Mouse (Mus musculus) thymus, adult 2 months (tissue): Measurements from ENCODE around the gene Smg5.

Experiments used
- CTCF ChIP-seq: fragments of 200-500 bp; IDR thresholded peaks from 2 replicates; pipeline ENCODE4 v1.5.1; 2012; ENCODE audit warnings: mild to moderate bottlenecking, control low read depth, low read length, moderate library complexity, borderline replicate concordance; ENCODE audit not compliant: control insufficient read depth, poor library complexity, insufficient read depth; ENCODE audit errors: extremely low read depth
- POLR2A ChIP-seq: fragments of 200-500 bp; IDR thresholded peaks from 2 replicates; pipeline ENCODE4 v1.6.1; 2012; ENCODE audit warnings: mild to moderate bottlenecking, low read length, control low read depth, moderate library complexity; ENCODE audit not compliant: control insufficient read depth, poor library complexity, insufficient read depth; ENCODE audit errors: extremely low read depth

DNA sequence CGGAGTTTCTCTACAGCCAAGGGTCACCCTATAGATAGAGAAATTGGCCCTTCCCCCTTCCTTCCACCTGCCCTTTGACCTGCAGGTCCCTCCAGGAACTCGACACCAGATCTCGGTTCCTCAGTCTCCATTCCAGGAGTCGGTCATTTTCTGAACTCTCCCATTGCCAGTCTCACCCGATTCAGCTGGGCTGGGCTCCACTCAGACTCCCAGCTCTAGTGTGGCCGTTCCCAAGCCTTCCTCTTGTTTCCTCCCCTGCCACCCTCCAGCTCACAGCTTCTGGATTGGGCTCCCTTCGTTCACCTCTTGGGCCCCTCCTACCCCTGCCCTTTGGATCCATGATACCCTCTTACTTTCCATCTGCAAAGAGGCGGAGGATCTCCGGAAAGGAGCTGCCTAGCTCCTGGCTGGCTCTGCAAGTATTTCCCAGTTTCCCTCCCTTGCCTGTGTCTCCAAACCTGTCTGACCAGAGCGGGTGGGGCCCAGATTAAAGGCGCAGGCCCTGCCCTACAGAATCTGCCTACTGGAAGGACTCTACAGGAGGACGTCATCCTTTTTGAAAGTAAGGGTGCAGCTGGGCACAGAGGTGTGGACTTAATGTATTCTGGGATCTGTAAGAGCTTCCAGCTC lies 1.9 kb upstream of the Smg5 start:
- TF ChIP-seq CTCF: no peak
- no peak for TF ChIP-seq POLR2A
